Comparison of ENCODE assay signal across 15 mouse cellular contexts in genomic region chr12:28912351-28912936, GRCm38 (mm10).
DNase-seq lines count a peak whose midpoint lies in the region; ATAC-seq lines count a peak whose summit lies in the region.
"Had no signal": no experiment of that assay in that cellular context is flagged by ENCODE, and none has a peak within 500 bp of the region (broad histone marks: within the 10 kb centered on the region; RNA-seq: fewer than 3 reads in every experiment).

No protein-coding gene starts in this region.

- H3K27me3 ChIP-seq in neural tube, embryonic 11.5 days (ENCODE audit: control insufficient read depth, insufficient read depth, low read length), result no peaks in the 10 kb centered on the region
- no peaks in the 10 kb centered on the region for H3K27me3 ChIP-seq in neural tube, embryonic 14.5 days (ENCODE audit: control insufficient read depth, insufficient read depth, low read length)
- H3K27me3 ChIP-seq: limb, embryonic 12.5 days had no signal

- no peak for ATAC-seq in neural tube, embryonic 11.5 days (ENCODE audit: insufficient read depth, low FRiP score, low TSS enrichment)
- ATAC-seq in neural tube, embryonic 14.5 days (ENCODE audit: low read depth), result peak; percentile 74
- ATAC-seq: lung, postnatal 0 days had no signal

- DNase-seq in cerebellum, postnatal 10 days, result peak; percentile 29 to 39
- DNase-seq in cerebellum, postnatal 36 days, result no peak
- DNase-seq in neural tube, embryonic 11.5 days (ENCODE audit: low spot score), result peak; percentile 33
- no peak for DNase-seq in neural tube, embryonic 10.5 days (ENCODE audit: extremely low spot score, low spot score)
- peak; percentile 65 to 74 for DNase-seq in kidney, postnatal 4 days
- no peak for DNase-seq in right cerebral cortex, postnatal 36 days (ENCODE audit: low spot score in 2 of 2)
- no peak for DNase-seq in natural killer cell, adult 2 months (ENCODE audit: low spot score in 2 of 2)
- DNase-seq: adrenal gland, adult 2 months; cerebellum, adult 11 months; heart, adult 2 months; layer of hippocampus, adult 9-11 months; thymus, adult 2 months had no signal

- H3K9me3 ChIP-seq in neural tube, embryonic 11.5 days (ENCODE audit: control insufficient read depth, low read length), result no peaks in the 10 kb centered on the region
- no peaks in the 10 kb centered on the region for H3K9me3 ChIP-seq in neural tube, embryonic 14.5 days (ENCODE audit: control insufficient read depth, low read length)
- H3K9me3 ChIP-seq: limb, embryonic 12.5 days had no signal

- H3K4me3 ChIP-seq in neural tube, embryonic 11.5 days (ENCODE audit: low read depth, low read length), result no peak overlapping the region
- no peak overlapping the region for H3K4me3 ChIP-seq in neural tube, embryonic 14.5 days (ENCODE audit: low read depth, low read length)
- H3K4me3 ChIP-seq: heart, adult 2 months; limb, embryonic 12.5 days had no signal

- H3K4me1 ChIP-seq in neural tube, embryonic 11.5 days (ENCODE audit: control insufficient read depth, insufficient read depth, low read length), result peaks cover 12% of the 10 kb centered on the region
- H3K4me1 ChIP-seq in neural tube, embryonic 14.5 days (ENCODE audit: control insufficient read depth, insufficient read depth, low read length), result peaks cover 16% of the 10 kb centered on the region

- H3K36me3 ChIP-seq in neural tube, embryonic 11.5 days (ENCODE audit: control insufficient read depth, insufficient read depth, low read length), result no peaks in the 10 kb centered on the region
- no peaks in the 10 kb centered on the region for H3K36me3 ChIP-seq in neural tube, embryonic 14.5 days (ENCODE audit: control insufficient read depth, insufficient read depth, low read length)
- H3K36me3 ChIP-seq: limb, embryonic 12.5 days had no signal

- H3K27ac ChIP-seq in neural tube, embryonic 11.5 days (ENCODE audit: low read depth, low read length), result peak overlapping the region; percentile 49
- peak overlapping the region; percentile 50 for H3K27ac ChIP-seq in neural tube, embryonic 14.5 days (ENCODE audit: low read depth, low read length)
- H3K27ac ChIP-seq: heart, adult 2 months; limb, embryonic 12.5 days had no signal

- WGBS in neural tube, embryonic 11.5 days, result 50% methylated on average over 18 of the region's 18 CpGs
- WGBS in neural tube, embryonic 14.5 days, result 34% methylated on average over 18 of the region's 18 CpGs

- H3K9ac ChIP-seq in neural tube, embryonic 11.5 days (ENCODE audit: low read length), result no peak overlapping the region
- H3K9ac ChIP-seq in neural tube, embryonic 14.5 days (replicated peaks; ENCODE audit: low read depth, low read length), result no peak overlapping the region
- H3K9ac ChIP-seq: limb, embryonic 12.5 days had no signal

- no peak overlapping the region for H3K4me2 ChIP-seq in neural tube, embryonic 11.5 days (ENCODE audit: low read depth)
- no peak overlapping the region for H3K4me2 ChIP-seq in neural tube, embryonic 14.5 days (ENCODE audit: low read depth, low read length)
- H3K4me2 ChIP-seq: limb, embryonic 12.5 days had no signal

Comparison
In these comparisons a context has a peak if more than half of its experiments do, and no peak if none do; other contexts are left out.
1. DNase-seq: peak in cerebellum, postnatal 10 days (2 of 2), neural tube, embryonic 11.5 days (single experiment) and kidney, postnatal 4 days (2 of 2); none in cerebellum, postnatal 36 days (0 of 2), neural tube, embryonic 10.5 days (single experiment), right cerebral cortex, postnatal 36 days (0 of 2) and natural killer cell, adult 2 months (0 of 2).